Mouse (Mus musculus) stomach, embryonic 14.5 days (tissue): ENCODE measurements around the gene Gm9918. TPM values are rescaled to one million over a fixed set of nuclear protein-coding genes. Genes with fewer than 3 reads are reported as not detected.
A peak's percentile ranks its signal among the peaks of the same experiment; 100 is the strongest.

Source experiments
- ATAC-seq: fragments of 200-750 bp; cut with Nextera tagmentation; 2 replicates; pipeline ENCODE4 v1.8.0; 2017; ENCODE audit warnings: low read depth, moderate TSS enrichment; ENCODE audit not compliant: insufficient number of reproducible peaks, insufficient read depth, low FRiP score
- H3K27ac ChIP-seq: fragments of 300-500 bp; sonication (generic); 2 replicates; pipeline ENCODE4 v1.5.1; 2014; ENCODE audit warnings: mild to moderate bottlenecking, low read length, moderate library complexity, mixed read lengths
- H3K27me3 ChIP-seq: fragments of 300-500 bp; sonication (generic); 2 replicates; pipeline ENCODE4 v1.6.1; 2014; ENCODE audit warnings: low read length, control low read depth, mixed read lengths; ENCODE audit not compliant: control insufficient read depth, insufficient read depth
- H3K36me3 ChIP-seq: fragments of 300-500 bp; sonication (generic); 2 replicates; pipeline ENCODE4 v1.6.1; 2014; ENCODE audit warnings: mild to moderate bottlenecking, control low read depth, low read length, moderate library complexity, mixed read lengths; ENCODE audit not compliant: control insufficient read depth, insufficient read depth
- H3K4me1 ChIP-seq: fragments of 300-500 bp; sonication (generic); 2 replicates; pipeline ENCODE4 v1.6.1; 2014; ENCODE audit warnings: low read length, control low read depth, mixed read lengths; ENCODE audit not compliant: control insufficient read depth, insufficient read depth
- H3K4me2 ChIP-seq: fragments of 300-500 bp; sonication (generic); replicated peaks from 2 replicates; pipeline ENCODE4 v1.6.1; 2014; ENCODE audit warnings: low read depth, low read length, control low read depth
- H3K4me3 ChIP-seq: fragments of 300-500 bp; sonication (generic); 2 replicates; pipeline ENCODE4 v1.5.1; 2014; ENCODE audit warnings: low read depth, low read length, control low read depth
- H3K9ac ChIP-seq: fragments of 300-500 bp; sonication (generic); replicated peaks from 2 replicates; pipeline ENCODE4 v1.6.1; 2014; ENCODE audit warnings: low read depth, mild to moderate bottlenecking, control low read depth, low read length, moderate library complexity, mixed read lengths
- H3K9me3 ChIP-seq: fragments of 300-500 bp; sonication (generic); 2 replicates; pipeline ENCODE4 v1.6.1; 2016; ENCODE audit warnings: low read depth, low read length, control low read depth; ENCODE audit not compliant: control insufficient read depth
- WGBS: fragments of 180-500 bp; shearing (Covaris S2); extraction: QIAGEN DNeasy Blood & Tissue Kit; methylation state at CpG from one replicate; pipeline ENCODE4 v1.1.7; 2014; 5-methylcytosine and 5-hydroxymethylcytosine counted together
- polyA plus RNA-seq: library from polyadenylated mRNA; unstranded; fragments of >200 nt; fragmentation: Nextera tagmentation; extraction: Ambion mirVana; gene quantifications from 2 replicates; pipeline ENCODE4 v1.2.1, GENCODE M21; 2014

The Gm9918 gene
- polyA plus RNA-seq, 1 experiment from 2014 or later, result 0.36 TPM

DNA sequence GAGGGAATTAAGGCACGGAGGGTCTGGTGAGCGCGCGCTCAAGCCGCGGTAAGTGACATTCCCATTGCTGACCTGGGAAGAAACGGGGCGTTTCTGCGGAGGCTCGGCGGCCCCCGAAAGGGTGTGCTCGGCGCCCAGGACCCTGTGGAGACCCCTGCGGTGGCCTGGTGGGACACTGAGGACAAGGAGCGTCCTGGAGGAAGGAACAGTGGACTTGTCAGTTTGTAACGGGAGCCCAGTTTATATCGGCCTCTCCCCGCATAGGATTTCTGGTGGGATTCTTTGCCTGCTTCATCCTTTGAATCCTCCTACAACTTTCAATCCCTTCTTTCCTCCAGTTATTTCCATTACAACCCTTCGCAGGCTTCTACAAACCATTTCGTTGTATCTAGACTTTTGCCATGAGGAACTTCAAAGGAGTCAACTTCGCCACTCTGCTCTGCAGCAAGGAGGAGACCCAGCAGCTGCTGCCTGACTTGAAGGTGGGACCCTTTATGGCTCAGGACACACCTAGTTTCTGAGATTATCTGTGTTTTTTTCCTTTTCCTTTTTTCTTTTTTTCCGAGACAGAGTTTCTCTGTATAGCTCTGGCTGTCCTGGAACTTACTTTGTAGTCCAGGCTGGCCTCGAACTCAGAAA lies 26.1 kb downstream of the Gm9918 start:
- WGBS, result 5% methylated on average over 24 of the region's 24 CpGs
- no peak overlapping the region for H3K27ac ChIP-seq
- no peaks in the 10 kb centered on the region for H3K9me3 ChIP-seq
- peak overlapping the region; percentile 69 for H3K4me2 ChIP-seq
- H3K4me1 ChIP-seq, result 0 out of 2 replicates have a peak, but pooled peaks cover 3% of the 10 kb centered on the region
- H3K27me3 ChIP-seq, result no peaks in the 10 kb centered on the region
- H3K4me3 ChIP-seq, result peak overlapping the region; percentile 69
- H3K36me3 ChIP-seq, result peaks cover 30% of the 10 kb centered on the region
- no peak for ATAC-seq
- peak overlapping the region; percentile 37 for H3K9ac ChIP-seq

DNA sequence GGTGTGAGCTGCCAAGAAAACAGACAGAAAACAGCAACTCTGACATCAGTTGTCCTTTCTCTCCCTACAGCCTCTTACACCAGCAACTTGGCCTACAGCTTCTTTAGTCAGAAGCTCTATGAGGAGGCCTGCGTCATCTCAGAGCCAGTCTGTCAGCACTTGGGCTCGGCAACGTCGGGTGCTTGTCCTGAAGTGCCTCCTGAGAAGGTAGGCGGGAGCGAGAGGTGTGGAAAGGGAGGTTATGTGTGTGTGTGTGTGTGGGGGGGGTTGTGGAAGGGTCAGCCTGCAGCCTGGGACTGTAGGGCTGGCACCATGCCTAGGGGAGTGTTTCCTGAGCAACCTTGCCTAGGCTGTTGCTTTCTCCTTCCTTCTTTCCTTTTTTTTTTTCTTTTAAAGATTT lies 32.2 kb downstream of the Gm9918 start:
- Histone ChIP-seq H3K9ac (no peak overlapping the region), H3K4me3 (no peak overlapping the region), H3K4me2 (no peak overlapping the region), H3K36me3 (peaks cover 60% of the 10 kb centered on the region), H3K9me3 (no peaks in the 10 kb centered on the region), H3K4me1 (no peaks in the 10 kb centered on the region), H3K27me3 (no peaks in the 10 kb centered on the region), H3K27ac (no peak overlapping the region)
- WGBS, result 81% methylated on average over 6 of the region's 6 CpGs
- no peak for ATAC-seq

DNA sequence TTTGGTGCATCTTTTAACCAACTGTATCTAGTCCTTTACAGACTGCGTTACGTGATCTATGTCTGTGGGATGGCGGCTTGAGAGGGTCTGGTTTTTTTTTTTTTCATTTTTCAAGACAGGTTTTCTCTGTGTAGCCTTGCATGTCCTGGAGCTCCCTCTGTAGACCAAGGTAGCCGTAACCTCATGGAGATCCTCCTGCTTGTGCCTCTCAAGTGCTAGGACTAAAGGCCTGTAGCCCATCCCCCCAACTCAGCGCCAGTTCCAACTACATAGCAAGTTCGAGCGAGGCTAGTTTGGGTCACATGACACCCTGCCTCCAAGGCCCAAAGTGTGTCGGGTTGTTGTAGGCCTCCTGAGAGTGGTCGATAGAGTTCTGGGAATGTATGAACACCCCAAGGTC lies 38.4 kb downstream of the Gm9918 start:
- H3K27me3 ChIP-seq, result no peaks in the 10 kb centered on the region
- H3K9ac ChIP-seq, result no peak overlapping the region
- H3K27ac ChIP-seq, result no peak overlapping the region
- no peaks in the 10 kb centered on the region; the same call in 1 of the 2 replicates for H3K4me1 ChIP-seq
- no peak overlapping the region for H3K4me2 ChIP-seq
- H3K4me3 ChIP-seq, result no peak overlapping the region
- no peak for ATAC-seq
- 87% methylated on average over 9 of the region's 9 CpGs for WGBS
- H3K36me3 ChIP-seq, result peaks cover 54% of the 10 kb centered on the region
- H3K9me3 ChIP-seq, result no peaks in the 10 kb centered on the region

GRCm38 (mm10) chr15:102310074-102310845 lies 39.9 kb downstream of the Gm9918 start:
- Histone ChIP-seq H3K4me3 (no peak overlapping the region), H3K27me3 (no peaks in the 10 kb centered on the region), H3K9ac (no peak overlapping the region), H3K4me1 (no peaks in the 10 kb centered on the region; the same call in 1 of the 2 replicates), H3K9me3 (no peaks in the 10 kb centered on the region), H3K36me3 (peaks cover 51% of the 10 kb centered on the region), H3K27ac (peak overlapping the region; percentile 49; the same call in 1 of the 2 replicates), H3K4me2 (no peak overlapping the region)
- WGBS, result 42% methylated on average over 10 of the region's 10 CpGs
- peak; percentile 56; the same call in 1 of the 2 replicates for ATAC-seq

DNA sequence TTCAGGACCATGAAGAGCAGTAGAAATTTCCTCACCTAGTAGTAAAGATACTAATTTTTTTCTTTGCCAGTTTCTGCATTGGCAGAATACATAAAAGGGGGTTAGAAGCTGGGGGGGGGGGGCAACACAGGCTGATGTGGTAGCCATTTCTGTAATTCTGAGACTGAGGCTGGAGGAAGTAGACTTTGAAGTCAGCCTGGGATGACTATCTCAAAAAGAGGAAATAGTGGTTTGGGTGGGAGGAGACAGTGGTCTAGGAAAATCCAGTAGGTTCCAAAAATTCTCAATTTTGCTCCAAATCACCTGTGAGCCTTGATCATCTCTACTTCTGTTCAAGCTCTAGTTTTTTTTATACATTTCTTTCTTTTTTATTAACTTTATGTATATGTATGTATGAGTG lies 41.1 kb downstream of the Gm9918 start:
- H3K4me2 ChIP-seq, result no peak overlapping the region
- H3K9me3 ChIP-seq, result no peaks in the 10 kb centered on the region
- no peak overlapping the region for H3K9ac ChIP-seq
- H3K36me3 ChIP-seq, result peaks cover 52% of the 10 kb centered on the region
- no peak overlapping the region for H3K27ac ChIP-seq
- H3K4me1 ChIP-seq, result no peaks in the 10 kb centered on the region; the same call in 1 of the 2 replicates
- no peaks in the 10 kb centered on the region for H3K27me3 ChIP-seq
- no peak for ATAC-seq
- H3K4me3 ChIP-seq, result no peak overlapping the region

DNA sequence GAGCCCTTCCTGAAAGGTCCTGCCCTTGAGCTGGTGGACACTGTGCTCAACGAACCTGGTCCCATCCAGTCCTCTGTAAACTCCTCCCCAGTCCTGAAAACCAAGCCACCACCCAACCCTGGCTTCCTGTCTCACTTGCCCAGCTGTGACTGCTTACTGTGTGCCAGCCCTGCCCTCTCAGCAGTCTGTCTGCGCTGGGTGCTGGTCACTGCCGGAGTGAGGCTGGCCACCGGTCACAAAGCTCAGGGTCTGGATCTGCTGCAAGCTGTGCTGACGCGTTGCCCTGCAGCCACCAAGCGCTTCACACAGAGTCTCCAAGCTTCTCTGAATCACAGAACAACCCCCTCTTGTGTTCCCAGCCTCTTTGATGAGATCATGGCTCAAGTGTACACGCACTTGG lies 44.9 kb downstream of the Gm9918 start:
- H3K9ac ChIP-seq, result no peak overlapping the region
- no peak for ATAC-seq
- no peak overlapping the region for H3K4me2 ChIP-seq
- H3K4me1 ChIP-seq, result no peaks in the 10 kb centered on the region
- 87% methylated on average over 8 of the region's 8 CpGs for WGBS
- H3K27me3 ChIP-seq, result no peaks in the 10 kb centered on the region
- H3K4me3 ChIP-seq, result no peak overlapping the region
- no peaks in the 10 kb centered on the region for H3K9me3 ChIP-seq
- peaks cover 53% of the 10 kb centered on the region for H3K36me3 ChIP-seq
- H3K27ac ChIP-seq, result no peak overlapping the region

DNA sequence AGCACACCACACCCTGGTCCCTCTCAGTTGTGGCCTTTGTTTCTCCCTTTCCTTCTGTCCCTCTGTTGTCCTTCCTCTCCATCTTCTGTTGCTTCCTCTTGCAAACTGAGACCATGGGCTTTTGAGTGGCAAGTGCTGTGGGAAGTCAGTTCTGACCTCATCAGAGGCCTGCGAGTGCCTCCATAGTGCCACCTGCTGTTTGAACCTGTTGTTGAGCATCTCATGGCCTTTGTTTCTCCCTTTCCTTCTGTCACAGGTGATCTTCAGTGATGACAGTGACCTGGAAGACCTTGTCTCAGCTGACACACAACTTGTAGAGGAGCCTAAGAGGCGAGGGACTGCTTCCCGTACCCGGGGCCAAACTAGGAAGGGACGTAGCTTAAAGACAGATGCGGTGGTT lies 45.9 kb downstream of the Gm9918 start:
- ATAC-seq, result no peak
- Histone ChIP-seq H3K4me3 (no peak overlapping the region), H3K9ac (no peak overlapping the region), H3K27me3 (no peaks in the 10 kb centered on the region), H3K9me3 (no peaks in the 10 kb centered on the region), H3K27ac (no peak overlapping the region), H3K36me3 (peaks cover 61% of the 10 kb centered on the region), H3K4me2 (no peak overlapping the region), H3K4me1 (no peaks in the 10 kb centered on the region)
- 84% methylated on average over 6 of the region's 6 CpGs for WGBS
